Mouse (Mus musculus): Measurements from ENCODE around the gene Gmds. TPM values are rescaled to one million over a fixed set of nuclear protein-coding genes. Genes with fewer than 3 reads are reported as not detected.

The Gmds gene
- polyA plus RNA-seq, 1 experiment from 2014 or later = 24.7 TPM

GRCm38 (mm10) chr13:31808116-31808803 is 530.3 kb downstream of the Gmds start:
- H3K4me1 ChIP-seq = peaks cover 36% of the 10 kb centered on the region
- peaks cover 76% of the 10 kb centered on the region for H3K27me3 ChIP-seq (replicated peaks)
- H3K27ac ChIP-seq (replicated peaks) = peak overlapping the region; percentile 97
- H3K36me3 ChIP-seq = no peaks in the 10 kb centered on the region; the same call in 1 of the 2 replicates
- ATAC-seq (ENCODE audit: extremely low read depth, insufficient number of reproducible peaks, low FRiP score, low TSS enrichment) = no peak
- H3K9ac ChIP-seq = peak overlapping the region; percentile 89
- H3K4me2 ChIP-seq = peak overlapping the region; percentile 84
- H3K9me3 ChIP-seq = no peaks in the 10 kb centered on the region
- WGBS = under 1% methylated on average over 73 of the region's 73 CpGs
- H3K4me3 ChIP-seq = peak overlapping the region; percentile 72

- H3K4me1 ChIP-seq = peaks cover 38% of the 10 kb centered on the region
- H3K4me2 ChIP-seq = peak overlapping the region; percentile 84
- under 1% methylated on average over 43 of the region's 47 CpGs for WGBS
- no peak for ATAC-seq (ENCODE audit: extremely low read depth, insufficient number of reproducible peaks, low FRiP score, low TSS enrichment)
- no peaks in the 10 kb centered on the region; the same call in 1 of the 2 replicates for H3K36me3 ChIP-seq
- peaks cover 76% of the 10 kb centered on the region for H3K27me3 ChIP-seq (replicated peaks)
- no peaks in the 10 kb centered on the region for H3K9me3 ChIP-seq
- peak overlapping the region; percentile 89 for H3K9ac ChIP-seq
- peak overlapping the region; percentile 97 for H3K27ac ChIP-seq (replicated peaks)
- H3K4me3 ChIP-seq = peak overlapping the region; percentile 72
These were observed 530.8 kb downstream of the Gmds start for GRCm38 (mm10) chr13:31807736-31808115.

GRCm38 (mm10) chr13:31806890-31807735 is 531.4 kb downstream of the Gmds start:
- Histone ChIP-seq H3K36me3 (no peaks in the 10 kb centered on the region; the same call in 1 of the 2 replicates), H3K9me3 (no peaks in the 10 kb centered on the region), H3K9ac (peak overlapping the region; percentile 89), H3K4me1 (peaks cover 39% of the 10 kb centered on the region), H3K27ac (replicated peaks) (peak overlapping the region; percentile 97), H3K4me2 (peak overlapping the region; percentile 84), H3K27me3 (replicated peaks) (peaks cover 74% of the 10 kb centered on the region), H3K4me3 (peak overlapping the region; percentile 72)
- no peak for ATAC-seq (ENCODE audit: extremely low read depth, insufficient number of reproducible peaks, low FRiP score, low TSS enrichment)
- WGBS = under 1% methylated on average over 95 of the region's 101 CpGs

- H3K4me3 ChIP-seq = peak within 1 kb of the TSS; percentile 72
- H3K4me2 ChIP-seq = peak within 1 kb of the TSS; percentile 84
- H3K9me3 ChIP-seq = no peaks in the 10 kb centered on the region
- peaks cover 44% of the 10 kb centered on the region for H3K4me1 ChIP-seq
- peak within 1 kb of the TSS; percentile 89 for H3K9ac ChIP-seq
- H3K27me3 ChIP-seq (replicated peaks) = peaks cover 74% of the 10 kb centered on the region
- ATAC-seq (ENCODE audit: extremely low read depth, insufficient number of reproducible peaks, low FRiP score, low TSS enrichment) = peak; percentile 71
- WGBS = 1% methylated on average over 40 of the region's 40 CpGs
- peak within 1 kb of the TSS; percentile 97 for H3K27ac ChIP-seq (replicated peaks)
- no peaks in the 10 kb centered on the region; the same call in 1 of the 2 replicates for H3K36me3 ChIP-seq
These were observed 532.1 kb downstream of the Gmds start, which contains the start of gene Foxc1 for GRCm38 (mm10) chr13:31806428-31806832. Gene Foxc1 (plus strand): TSS chr13:31806633.

- peak overlapping the region; percentile 72 for H3K4me3 ChIP-seq
- ATAC-seq (ENCODE audit: extremely low read depth, insufficient number of reproducible peaks, low FRiP score, low TSS enrichment) = peak; percentile 11; the same call in 1 of the 2 replicates
- H3K4me2 ChIP-seq = peak overlapping the region; percentile 84
- peaks cover 44% of the 10 kb centered on the region for H3K4me1 ChIP-seq
- 2% methylated on average over 34 of the region's 34 CpGs for WGBS
- H3K9me3 ChIP-seq = no peaks in the 10 kb centered on the region
- H3K36me3 ChIP-seq = no peaks in the 10 kb centered on the region; the same call in 1 of the 2 replicates
- H3K27ac ChIP-seq (replicated peaks) = peak overlapping the region; percentile 77
- peaks cover 73% of the 10 kb centered on the region for H3K27me3 ChIP-seq (replicated peaks)
- H3K9ac ChIP-seq = peak overlapping the region; percentile 84
These were observed 532.6 kb downstream of the Gmds start for GRCm38 (mm10) chr13:31805831-31806427.

GRCm38 (mm10) chr13:31804571-31804970 is 534.0 kb downstream of the Gmds start:
- Histone ChIP-seq H3K4me3 (no peak overlapping the region), H3K9me3 (no peaks in the 10 kb centered on the region), H3K36me3 (no peaks in the 10 kb centered on the region; the same call in 1 of the 2 replicates), H3K4me1 (peaks cover 47% of the 10 kb centered on the region), H3K27me3 (replicated peaks) (peaks cover 79% of the 10 kb centered on the region), H3K4me2 (peak overlapping the region; percentile 84; the same call in 1 of the 2 replicates), H3K27ac (replicated peaks) (no peak overlapping the region), H3K9ac (no peak overlapping the region)
- no peak for ATAC-seq (ENCODE audit: extremely low read depth, insufficient number of reproducible peaks, low FRiP score, low TSS enrichment)
- WGBS = 16% methylated on average over 7 of the region's 7 CpGs

- Histone ChIP-seq H3K9me3 (no peaks in the 10 kb centered on the region), H3K27me3 (replicated peaks) (peaks cover 86% of the 10 kb centered on the region), H3K4me1 (peaks cover 47% of the 10 kb centered on the region), H3K4me2 (peak overlapping the region; percentile 55), H3K36me3 (no peaks in the 10 kb centered on the region; the same call in 1 of the 2 replicates), H3K9ac (peak overlapping the region; percentile 33; the same call in 1 of the 2 replicates), H3K27ac (replicated peaks) (no peak overlapping the region), H3K4me3 (peak overlapping the region; percentile 31)
- 3% methylated on average over 31 of the region's 31 CpGs for WGBS
- no peak for ATAC-seq (ENCODE audit: extremely low read depth, insufficient number of reproducible peaks, low FRiP score, low TSS enrichment)
These were observed 535.1 kb downstream of the Gmds start for GRCm38 (mm10) chr13:31803166-31804093.

- H3K27me3 ChIP-seq (replicated peaks) = peaks cover 86% of the 10 kb centered on the region
- H3K4me2 ChIP-seq = no peak overlapping the region
- peaks cover 46% of the 10 kb centered on the region for H3K4me1 ChIP-seq
- H3K27ac ChIP-seq (replicated peaks) = no peak overlapping the region
- WGBS = 10% methylated on average over 5 of the region's 5 CpGs
- ATAC-seq (ENCODE audit: extremely low read depth, insufficient number of reproducible peaks, low FRiP score, low TSS enrichment) = no peak
- H3K4me3 ChIP-seq = no peak overlapping the region
- H3K9me3 ChIP-seq = no peaks in the 10 kb centered on the region
- H3K36me3 ChIP-seq = no peaks in the 10 kb centered on the region
- no peak overlapping the region for H3K9ac ChIP-seq
These were observed 536.1 kb downstream of the Gmds start for GRCm38 (mm10) chr13:31802447-31802846.

GRCm38 (mm10) chr13:31801703-31802305 is 536.7 kb downstream of the Gmds start:
- no peak; the same call in 1 of the 2 replicates for ATAC-seq (ENCODE audit: extremely low read depth, insufficient number of reproducible peaks, low FRiP score, low TSS enrichment)
- no peak overlapping the region for H3K27ac ChIP-seq (replicated peaks)
- peak overlapping the region; percentile 65 for H3K9ac ChIP-seq
- peaks cover 44% of the 10 kb centered on the region for H3K4me1 ChIP-seq
- no peaks in the 10 kb centered on the region for H3K9me3 ChIP-seq
- no peaks in the 10 kb centered on the region for H3K36me3 ChIP-seq
- H3K27me3 ChIP-seq (replicated peaks) = peaks cover 88% of the 10 kb centered on the region
- peak overlapping the region; percentile 46 for H3K4me3 ChIP-seq
- WGBS = 7% methylated on average over 25 of the region's 25 CpGs
- H3K4me2 ChIP-seq = peak overlapping the region; percentile 75
